Mouse (Mus musculus) spleen, adult 2 months (tissue): Measurements from ENCODE around the gene Zbtb37. TPM values are rescaled to one million over a fixed set of nuclear protein-coding genes. Genes with fewer than 3 reads are reported as not detected.
"Not testable (repeated sequence)": the region's sequence is repeated elsewhere in the genome, so short reads cannot be mapped to it uniquely, and the experiment has no call there.

ENCODE experiments used
- DNase-seq, 2 experiments: peaks; one replicate each; pipeline versions ENCODE4 v3.0.0 to v3.0.0-alpha.2; 2012 to 2021; ENCODE audit warnings: low spot score in 2 of 2, low read depth in 1 of 2
- H3K27ac ChIP-seq: fragments of 200-500 bp; 2 replicates; pipeline ENCODE4 v1.5.1; 2012; ENCODE audit warnings: low read length, inconsistent platforms; ENCODE audit not compliant: insufficient read depth
- H3K27me3 ChIP-seq: fragments of 200-500 bp; 2 replicates; pipeline ENCODE4 v1.6.1; 2012; ENCODE audit warnings: mild to moderate bottlenecking, moderate library complexity, low read length, inconsistent platforms; ENCODE audit not compliant: control insufficient read depth, insufficient read depth
- H3K36me3 ChIP-seq: fragments of 200-500 bp; 2 replicates; pipeline ENCODE4 v1.6.1; 2012; ENCODE audit warnings: mild to moderate bottlenecking, low read length, inconsistent platforms; ENCODE audit not compliant: control insufficient read depth, insufficient read depth
- H3K4me1 ChIP-seq: fragments of 200-500 bp; 2 replicates; pipeline ENCODE4 v1.6.1; 2011; ENCODE audit warnings: inconsistent platforms; ENCODE audit not compliant: control insufficient read depth, insufficient read depth, insufficient read length
- H3K4me3 ChIP-seq: fragments of 200-500 bp; 2 replicates; pipeline ENCODE4 v1.5.1; 2011; ENCODE audit warnings: mild to moderate bottlenecking, inconsistent platforms; ENCODE audit not compliant: insufficient read depth, insufficient read length; ENCODE audit errors: extremely low read depth
- CTCF ChIP-seq: fragments of 200-500 bp; IDR thresholded peaks from 2 replicates; pipeline ENCODE4 v1.5.1; 2011; ENCODE audit warnings: mild to moderate bottlenecking, inconsistent platforms; ENCODE audit not compliant: insufficient read depth, insufficient read length, insufficient replicate concordance; ENCODE audit errors: extremely low read depth
- POLR2A ChIP-seq: fragments of 200-500 bp; IDR thresholded peaks from 2 replicates; pipeline ENCODE4 v1.6.1; 2011; ENCODE audit warnings: low read depth, low read length, inconsistent platforms
- WGBS: fragments of 180-500 bp; shearing (Covaris S2); methylation state at CpG from one replicate; pipeline ENCODE4 v1.1.7; 2018; 5-methylcytosine and 5-hydroxymethylcytosine counted together
- polyA plus RNA-seq: library from polyadenylated mRNA; depleted of rRNA; stranded (reverse); fragments of >200 nt; gene quantifications from 2 replicates; pipeline ENCODE4 v1.2.3, GENCODE M21; 2012

The Zbtb37 gene
- polyA plus RNA-seq, 1 experiment = 2.4 TPM

DNA sequence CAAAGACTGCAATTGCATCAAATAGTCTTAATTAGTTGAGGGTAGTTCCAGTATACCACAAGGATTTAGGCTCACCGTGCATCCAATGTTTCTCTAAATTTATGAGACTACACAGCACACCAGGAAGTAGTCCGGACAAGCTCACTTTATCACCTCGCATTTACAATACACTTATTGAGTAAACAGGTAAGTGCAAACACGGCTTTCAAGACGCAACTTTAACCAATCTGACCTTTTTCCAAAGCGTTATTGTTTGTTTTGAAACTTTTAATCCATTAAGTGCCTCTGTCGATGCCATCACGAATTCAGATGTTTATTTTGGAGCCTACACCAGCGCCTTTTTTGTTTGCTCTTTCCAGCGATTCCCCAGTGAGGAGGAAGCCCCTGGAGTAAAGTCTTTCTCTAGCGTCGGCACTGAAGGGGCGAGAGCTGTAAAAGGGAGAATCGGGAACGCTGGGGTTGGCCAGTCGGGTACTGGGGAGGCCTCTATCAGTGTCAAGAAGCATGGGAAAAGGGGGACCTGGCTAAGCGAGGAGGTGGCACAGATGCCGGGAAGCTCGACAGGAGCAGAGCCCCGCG, 704 bp downstream of the Zbtb37 start:
- DNase-seq = no peak
- Histone ChIP-seq H3K36me3 (peaks cover 21% of the 10 kb centered on the region), H3K27ac (peak overlapping the region; percentile 97), H3K27me3 (no peaks in the 10 kb centered on the region), H3K4me3 (peak overlapping the region; percentile 80), H3K4me1 (peaks cover 8% of the 10 kb centered on the region; the same call in 1 of the 2 replicates)
- 3% methylated on average over 21 of the region's 21 CpGs for WGBS
- no peak for TF ChIP-seq POLR2A
- TF ChIP-seq CTCF = no peak

DNA sequence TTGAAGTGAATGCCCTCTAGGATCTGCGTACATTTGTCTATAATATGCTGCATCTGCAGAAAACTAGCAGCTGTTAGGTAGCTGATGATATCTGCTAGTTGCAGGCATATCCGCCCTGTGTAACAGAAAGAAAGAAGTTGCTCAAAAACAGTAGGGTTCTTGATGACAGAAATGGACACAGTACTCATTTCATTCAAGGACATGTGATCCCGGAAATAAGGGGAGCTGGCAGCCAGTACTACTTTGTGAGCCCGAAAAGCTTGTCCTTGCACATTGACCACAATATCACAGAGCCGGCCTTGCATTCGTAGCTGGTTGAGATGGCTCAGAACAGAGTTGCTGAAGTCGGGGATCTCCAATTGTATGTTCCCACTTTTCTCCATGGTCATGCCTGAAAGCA, 2.3 kb downstream of the Zbtb37 start:
- TF ChIP-seq POLR2A (no peak), CTCF (no peak)
- Histone ChIP-seq H3K4me1 (peaks cover 8% of the 10 kb centered on the region; the same call in 1 of the 2 replicates), H3K36me3 (peaks cover 11% of the 10 kb centered on the region), H3K4me3 (no peak overlapping the region), H3K27ac (no peak overlapping the region), H3K27me3 (no peaks in the 10 kb centered on the region)
- DNase-seq = no peak
- WGBS = 86% methylated on average over 7 of the region's 7 CpGs

- Histone ChIP-seq H3K36me3 (peaks cover 10% of the 10 kb centered on the region), H3K4me1 (peaks cover 8% of the 10 kb centered on the region; the same call in 1 of the 2 replicates), H3K27ac (peak overlapping the region; percentile 16; the same call in 1 of the 2 replicates), H3K27me3 (no peaks in the 10 kb centered on the region), H3K4me3 (no peak overlapping the region)
- WGBS = 92% methylated on average over 9 of the region's 9 CpGs
- no peak for DNase-seq
- TF ChIP-seq POLR2A (no peak), CTCF (no peak)
These were observed 2.8 kb downstream of the Zbtb37 start for GRCm38 (mm10) chr1:161031881-161032280.

GRCm38 (mm10) chr1:161030058-161030457, 4.6 kb downstream of the Zbtb37 start:
- no peak for DNase-seq
- Histone ChIP-seq H3K27ac (no peak overlapping the region), H3K27me3 (no peaks in the 10 kb centered on the region), H3K4me3 (no peak overlapping the region), H3K36me3 (peaks cover 1% of the 10 kb centered on the region), H3K4me1 (peaks cover 2% of the 10 kb centered on the region; the same call in 1 of the 2 replicates)
- TF ChIP-seq POLR2A = no peak
- TF ChIP-seq CTCF = no peak
- 70% methylated on average over 3 of the region's 3 CpGs for WGBS

DNA sequence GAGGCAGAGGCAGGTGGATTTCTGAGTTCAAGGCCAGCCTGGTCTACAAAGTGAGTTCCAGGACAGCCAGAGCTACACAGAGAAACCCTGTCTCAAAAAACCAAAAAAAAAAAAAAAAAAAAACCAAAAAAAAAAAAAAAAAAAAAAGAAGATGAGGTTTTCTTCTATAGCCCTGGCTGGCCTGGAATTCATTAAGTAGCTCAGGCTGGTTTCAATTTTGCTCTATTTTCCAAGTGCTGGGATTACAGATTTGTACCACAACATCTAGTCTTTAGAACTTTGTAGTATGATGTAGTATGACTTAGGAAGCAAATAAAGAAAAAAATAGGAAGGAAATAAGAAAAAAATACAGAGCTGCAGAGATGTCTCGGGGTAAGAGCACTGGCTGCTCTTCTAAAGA, 6.2 kb downstream of the Zbtb37 start:
- not testable (repeated sequence) for H3K27me3 ChIP-seq, H3K4me1 ChIP-seq, H3K4me3 ChIP-seq, H3K27ac ChIP-seq, H3K36me3 ChIP-seq, DNase-seq
- 71% methylated on average over 1 of the region's 1 CpGs for WGBS

DNA sequence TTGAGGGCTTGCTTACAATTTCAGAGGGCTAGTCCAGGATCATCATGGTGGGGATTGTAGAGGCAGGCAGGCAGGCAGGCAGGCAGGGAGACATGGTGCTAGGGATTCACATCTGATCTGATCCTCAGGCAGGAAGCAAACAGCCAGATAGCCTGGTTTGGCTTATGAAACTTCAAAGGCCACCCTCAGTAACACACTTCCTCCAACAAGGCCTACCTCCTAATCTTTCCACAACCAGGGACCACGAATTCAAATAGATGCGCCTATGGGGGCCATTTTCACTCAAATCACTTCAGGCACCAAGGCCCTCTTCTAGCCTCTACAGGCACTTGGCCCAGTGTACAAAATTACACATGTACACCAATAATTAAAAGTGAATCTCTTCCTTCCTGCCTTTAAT, 7.5 kb downstream of the Zbtb37 start:
- DNase-seq = no peak
- H3K36me3 ChIP-seq = peaks cover 1% of the 10 kb centered on the region
- no peak overlapping the region for H3K27ac ChIP-seq
- 59% methylated on average over 2 of the region's 2 CpGs for WGBS
- no peaks in the 10 kb centered on the region for H3K27me3 ChIP-seq
- peaks cover 2% of the 10 kb centered on the region; the same call in 1 of the 2 replicates for H3K4me1 ChIP-seq
- no peak overlapping the region for H3K4me3 ChIP-seq
- TF ChIP-seq CTCF (no peak), POLR2A (no peak)

- H3K27me3 ChIP-seq = no peaks in the 10 kb centered on the region
- WGBS = 85% methylated on average over 5 of the region's 5 CpGs
- TF ChIP-seq POLR2A = no peak
- TF ChIP-seq CTCF = no peak
- no peaks in the 10 kb centered on the region; the same call in none of the 2 replicates for H3K36me3 ChIP-seq
- H3K4me3 ChIP-seq = no peak overlapping the region
- H3K4me1 ChIP-seq = peaks cover 2% of the 10 kb centered on the region; the same call in 1 of the 2 replicates
- H3K27ac ChIP-seq = no peak overlapping the region
- DNase-seq = no peak
These were observed 9.0 kb downstream of the Zbtb37 start for GRCm38 (mm10) chr1:161025410-161026210.
